Mouse (Mus musculus) hindbrain, postnatal 0 days (tissue): ENCODE measurements around the gene Mtmr14. TPM values are rescaled to one million over a fixed set of nuclear protein-coding genes. Genes with fewer than 3 reads are reported as not detected.

Source experiments
- ATAC-seq: fragments of 200-750 bp; cut with Nextera tagmentation; 2 replicates; pipeline ENCODE4 v1.8.0; 2017; ENCODE audit warnings: mild to moderate bottlenecking, moderate TSS enrichment, moderate library complexity
- DNase-seq: peaks from one replicate; pipeline ENCODE4 v3.0.0-alpha.2; 2015; ENCODE audit warnings: low spot score
- H3K27ac ChIP-seq: fragments of 300-500 bp; sonication (generic); 2 replicates; pipeline ENCODE4 v1.5.1; 2014; ENCODE audit warnings: mild to moderate bottlenecking
- H3K27me3 ChIP-seq: fragments of 300-500 bp; sonication (generic); 2 replicates; pipeline ENCODE4 v1.6.1; 2014; ENCODE audit warnings: low read length, mixed read lengths; ENCODE audit not compliant: insufficient read depth
- H3K36me3 ChIP-seq: fragments of 300-500 bp; sonication (generic); 2 replicates; pipeline ENCODE4 v1.6.1; 2014; ENCODE audit warnings: low read length, mixed read lengths; ENCODE audit not compliant: insufficient read depth
- H3K4me1 ChIP-seq: fragments of 300-500 bp; sonication (generic); 2 replicates; pipeline ENCODE4 v1.6.1; 2014; ENCODE audit warnings: antibody characterized with exemption, low read length, mixed read lengths; ENCODE audit not compliant: insufficient read depth
- H3K4me2 ChIP-seq: fragments of 300-500 bp; sonication (generic); 2 replicates; pipeline ENCODE4 v1.6.1; 2014; ENCODE audit warnings: low read depth, mild to moderate bottlenecking, low read length, moderate library complexity, mixed read lengths
- H3K4me3 ChIP-seq: fragments of 300-500 bp; sonication (generic); 2 replicates; pipeline ENCODE4 v1.5.1; 2014; ENCODE audit warnings: low read length
- H3K9ac ChIP-seq: fragments of 300-500 bp; sonication (generic); replicated peaks from 2 replicates; pipeline ENCODE4 v1.6.1; 2014; ENCODE audit warnings: mild to moderate bottlenecking, low read length, moderate library complexity, mixed read lengths
- H3K9me3 ChIP-seq: fragments of 300-500 bp; sonication (generic); 2 replicates; pipeline ENCODE4 v1.6.1; 2016; ENCODE audit warnings: low read length, mixed read lengths
- CTCF ChIP-seq: IDR thresholded peaks from 2 replicates; pipeline ENCODE4 v1.5.1; 2016; ENCODE audit warnings: antibody characterized with exemption, control low read depth, low read depth
- WGBS: fragments of 180-500 bp; shearing (Covaris S2); extraction: QIAGEN DNeasy Blood & Tissue Kit; methylation state at CpG from one replicate; pipeline ENCODE4 v1.1.7; 2014; 5-methylcytosine and 5-hydroxymethylcytosine counted together
- polyA plus RNA-seq: library from polyadenylated mRNA; unstranded; fragments of >200 nt; fragmentation: Nextera tagmentation; extraction: Ambion mirVana; gene quantifications from 2 replicates; pipeline ENCODE4 v1.2.1, GENCODE M21; 2015
- total RNA-seq: library from RNA; depleted of rRNA; stranded (reverse); fragments of >200 nt; gene quantifications from 2 replicates; pipeline ENCODE4 v1.2.3, GENCODE M21; 2014

The Mtmr14 gene
- total and polyA plus RNA-seq, 2 experiments from 2014 or later, result 29.1 to 49.8 TPM

- no peak overlapping the region for H3K9ac ChIP-seq
- WGBS, result 29% methylated on average over 3 of the region's 3 CpGs
- H3K4me1 ChIP-seq, result 0 out of 2 replicates have a peak, but pooled peaks cover 3% of the 10 kb centered on the region
- no peak overlapping the region for H3K4me3 ChIP-seq
- TF ChIP-seq CTCF, result peak; percentile 64
- no peak for ATAC-seq
- H3K27ac ChIP-seq, result no peak overlapping the region
- DNase-seq, result peak; percentile 58
- H3K4me2 ChIP-seq, result no peak overlapping the region
- no peaks in the 10 kb centered on the region for H3K9me3 ChIP-seq
- no peaks in the 10 kb centered on the region for H3K36me3 ChIP-seq
- H3K27me3 ChIP-seq, result no peaks in the 10 kb centered on the region
Measured at GRCm38 (mm10) chr6:113302258-113302657, 64.6 kb downstream of the Mtmr14 start.

- H3K9me3 ChIP-seq, result no peaks in the 10 kb centered on the region
- H3K4me1 ChIP-seq, result peaks cover 10% of the 10 kb centered on the region; the same call in 1 of the 2 replicates
- peak overlapping the region; percentile 99 for H3K27ac ChIP-seq
- peak overlapping the region; percentile 95 for H3K9ac ChIP-seq
- peaks cover 8% of the 10 kb centered on the region for H3K36me3 ChIP-seq
- H3K27me3 ChIP-seq, result no peaks in the 10 kb centered on the region
- ATAC-seq (peak; percentile 98), DNase-seq (peak; percentile 99)
- TF ChIP-seq CTCF, result no peak
- under 1% methylated on average over 50 of the region's 50 CpGs for WGBS
- peak overlapping the region; percentile 99 for H3K4me2 ChIP-seq
- peak overlapping the region; percentile 97 for H3K4me3 ChIP-seq
Measured at GRCm38 (mm10) chr6:113306322-113306985, 68.8 kb downstream of the Mtmr14 start.

GRCm38 (mm10) chr6:113306986-113307349, 69.3 kb downstream of the Mtmr14 start, which contains the start of gene Brpf1:
Gene Brpf1, plus strand, starts transcription at chr6:113307137.
- H3K9me3 ChIP-seq, result no peaks in the 10 kb centered on the region

GRCm38 (mm10) chr6:113307481-113308121, 70.0 kb downstream of the Mtmr14 start:
- H3K27me3 ChIP-seq, result no peaks in the 10 kb centered on the region
- H3K9me3 ChIP-seq, result no peaks in the 10 kb centered on the region
- peak overlapping the region; percentile 99 for H3K4me2 ChIP-seq
- ATAC-seq (no peak), DNase-seq (peak; percentile 37)
- TF ChIP-seq CTCF, result no peak
- peak overlapping the region; percentile 97 for H3K4me3 ChIP-seq
- peak overlapping the region; percentile 95 for H3K9ac ChIP-seq
- WGBS, result under 1% methylated on average over 29 of the region's 34 CpGs
- peaks cover 8% of the 10 kb centered on the region for H3K36me3 ChIP-seq
- peak overlapping the region; percentile 99 for H3K27ac ChIP-seq
- peaks cover 10% of the 10 kb centered on the region; the same call in 1 of the 2 replicates for H3K4me1 ChIP-seq

More at GRCm38 (mm10) chr6:113306986-113307349, 69.3 kb downstream of the Mtmr14 start, which contains the start of gene Brpf1:
- H3K4me3 ChIP-seq, result peak within 1 kb of the TSS; percentile 97
- no peak for DNase-seq
- H3K4me1 ChIP-seq, result peaks cover 10% of the 10 kb centered on the region; the same call in 1 of the 2 replicates
- TF ChIP-seq CTCF, result peak; percentile 16; the same call in 1 of the 2 replicates
- peak; percentile 50 for ATAC-seq
- peak within 1 kb of the TSS; percentile 99 for H3K4me2 ChIP-seq
- peak within 1 kb of the TSS; percentile 99 for H3K27ac ChIP-seq
- under 1% methylated on average over 32 of the region's 32 CpGs for WGBS
- H3K27me3 ChIP-seq, result no peaks in the 10 kb centered on the region
- peaks cover 8% of the 10 kb centered on the region for H3K36me3 ChIP-seq
- peak within 1 kb of the TSS; percentile 95 for H3K9ac ChIP-seq

- Histone ChIP-seq H3K9me3 (no peaks in the 10 kb centered on the region), H3K36me3 (peaks cover 9% of the 10 kb centered on the region), H3K4me2 (peak overlapping the region; percentile 99), H3K4me3 (peak overlapping the region; percentile 97), H3K4me1 (peaks cover 10% of the 10 kb centered on the region; the same call in 1 of the 2 replicates), H3K27ac (peak overlapping the region; percentile 99), H3K9ac (peak overlapping the region; percentile 95), H3K27me3 (no peaks in the 10 kb centered on the region)
- TF ChIP-seq CTCF, result peak; percentile 59
- 17% methylated on average over 5 of the region's 5 CpGs for WGBS
- peak; percentile 86 for DNase-seq
- ATAC-seq, result no peak
Measured at GRCm38 (mm10) chr6:113308141-113308540, 70.5 kb downstream of the Mtmr14 start.

GRCm38 (mm10) chr6:113315972-113316371, 78.3 kb downstream of the Mtmr14 start:
- DNase-seq (no peak), ATAC-seq (no peak)
- no peak for TF ChIP-seq CTCF
- WGBS, result 91% methylated on average over 3 of the region's 3 CpGs
- no peaks in the 10 kb centered on the region for H3K27me3 ChIP-seq
- H3K4me1 ChIP-seq, result no peaks in the 10 kb centered on the region
- no peak overlapping the region for H3K9ac ChIP-seq
- peaks cover 74% of the 10 kb centered on the region for H3K36me3 ChIP-seq
- H3K9me3 ChIP-seq, result no peaks in the 10 kb centered on the region
- no peak overlapping the region for H3K27ac ChIP-seq
- no peak overlapping the region for H3K4me2 ChIP-seq
- no peak overlapping the region for H3K4me3 ChIP-seq
